Mouse (Mus musculus) NIH3T3 (cell line): ENCODE results near the gene Tor4a.
A peak's percentile ranks its signal among the peaks of the same experiment; 100 is the strongest.

Experiments
- DNase-seq: peaks from one replicate; pipeline ENCODE4 v3.0.0-alpha.2; 2012; ENCODE audit warnings: low read depth

The Tor4a gene

DNA sequence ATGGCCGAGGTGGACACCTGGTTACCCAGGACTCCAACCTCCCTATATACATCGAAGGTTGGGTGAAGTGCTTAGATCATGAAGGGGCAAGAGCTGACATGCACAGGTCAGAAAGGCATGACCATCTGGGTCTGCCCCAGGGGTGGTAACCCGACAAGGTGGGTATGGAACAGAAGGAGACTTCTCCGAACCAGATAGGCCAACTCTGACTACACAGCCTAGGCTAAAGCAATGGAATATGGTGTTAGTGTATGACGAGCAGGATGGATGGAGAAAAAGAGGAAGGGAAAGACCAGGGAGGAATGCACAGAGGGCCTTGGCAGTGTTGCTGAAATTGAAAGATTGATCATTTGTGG is 10.1 kb downstream of the Tor4a start:
- no peak for DNase-seq

DNA sequence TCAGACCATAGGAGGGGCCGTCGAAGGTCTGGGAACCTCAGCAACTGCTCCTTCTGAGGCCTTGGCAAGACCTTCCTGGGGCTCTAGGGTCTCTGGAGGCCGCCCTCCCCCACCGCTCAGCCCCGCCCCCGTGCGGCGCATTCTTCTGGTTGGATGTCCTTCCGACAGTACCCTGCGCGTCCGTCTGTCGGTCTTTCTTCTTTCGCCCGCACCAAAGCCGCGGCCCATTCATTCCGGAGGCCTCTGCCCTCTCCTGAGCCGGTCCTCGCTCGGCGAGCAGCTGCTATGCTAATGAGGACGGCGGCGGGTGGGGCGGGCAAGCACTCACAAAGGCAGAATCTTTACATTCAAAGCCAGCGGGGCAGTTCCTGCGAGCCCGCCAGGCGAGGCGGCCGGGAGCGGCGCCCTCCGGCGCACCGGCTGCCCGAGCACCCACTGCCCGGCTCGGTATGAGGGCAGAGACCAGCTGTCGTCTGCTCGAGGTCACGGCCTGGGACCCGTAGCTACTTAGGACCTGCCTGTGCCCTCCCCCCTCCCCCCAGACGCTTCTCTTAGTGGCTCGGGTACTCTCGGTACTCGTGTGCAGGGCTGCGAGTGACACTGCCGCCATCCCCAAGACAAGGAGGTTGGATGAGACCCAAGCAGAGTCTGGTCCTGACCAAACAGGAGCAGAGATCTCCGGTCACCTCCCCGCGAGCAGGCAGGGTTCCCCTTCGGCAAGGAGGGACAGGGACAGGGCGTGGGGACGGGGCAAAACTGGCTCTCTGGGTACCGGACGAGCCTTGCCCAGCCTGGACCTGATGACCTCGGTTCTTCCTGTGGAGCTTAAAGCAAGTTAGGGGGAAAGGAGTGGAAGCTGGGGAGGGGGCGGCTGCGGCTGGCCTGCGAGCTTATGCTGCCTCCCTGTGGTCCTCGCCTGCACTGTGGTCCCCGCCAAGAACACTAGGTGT is 10.8 kb downstream of the Tor4a start:
- DNase-seq = no peak

DNA sequence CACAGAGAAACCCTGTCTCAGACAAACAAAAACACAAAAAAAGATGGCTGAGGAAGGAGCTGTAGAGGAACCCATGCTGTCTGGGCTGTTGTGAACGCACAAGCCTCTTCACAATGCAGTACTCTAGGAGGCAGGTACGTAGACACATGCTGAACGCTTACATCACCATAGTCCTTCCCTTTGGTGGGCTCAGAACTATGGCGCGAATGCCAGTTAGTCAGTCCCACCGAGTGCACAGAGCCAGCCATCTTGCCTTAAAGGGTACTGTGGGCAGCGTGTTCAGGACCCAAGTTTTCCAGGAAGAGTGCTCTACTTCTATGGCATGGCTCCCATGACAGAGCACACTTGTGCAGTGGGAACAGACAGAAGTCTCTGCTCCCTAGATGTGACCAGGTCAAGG is 12.2 kb downstream of the Tor4a start:
- DNase-seq = no peak

DNA sequence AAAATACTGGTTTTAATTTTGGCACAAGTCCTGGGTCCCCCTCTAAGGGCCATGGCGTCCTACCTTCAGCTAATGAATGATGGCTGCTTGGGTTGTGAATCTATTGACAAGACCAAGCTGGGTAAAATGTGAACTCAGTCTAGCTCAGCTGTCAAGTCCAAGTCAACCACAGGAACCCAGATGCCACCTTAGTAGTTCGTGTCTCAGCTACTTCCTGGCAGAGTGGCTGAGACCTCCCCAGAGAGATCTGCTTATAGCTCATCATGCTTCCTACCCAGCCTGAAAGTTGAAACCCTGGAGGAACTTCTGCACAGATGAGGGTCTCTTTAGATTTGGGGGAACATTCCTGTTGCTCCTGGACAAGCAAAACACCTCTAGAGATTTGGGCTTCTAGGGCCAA is 13.3 kb downstream of the Tor4a start:
- DNase-seq = no peak

DNA sequence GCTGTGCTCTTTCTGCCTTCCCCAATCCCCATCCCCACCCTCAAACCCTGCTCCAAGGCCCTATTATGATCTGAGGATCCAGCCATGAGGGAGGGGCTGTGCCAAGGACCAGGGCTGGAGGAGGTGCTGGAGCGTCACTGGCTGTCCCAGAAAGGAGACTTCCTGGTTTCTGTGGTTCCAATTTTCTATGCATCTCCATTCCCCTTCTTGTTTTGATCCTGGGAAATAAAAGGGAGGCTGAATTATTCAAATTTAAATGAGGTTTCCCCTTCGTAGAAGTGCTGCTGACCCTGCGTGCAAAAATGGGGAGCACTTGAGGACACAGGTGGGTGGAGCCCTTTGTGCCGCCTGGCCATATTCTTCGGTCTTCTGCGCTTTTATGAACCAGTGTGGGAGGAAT is 14.0 kb downstream of the Tor4a start:
- no peak for DNase-seq

DNA sequence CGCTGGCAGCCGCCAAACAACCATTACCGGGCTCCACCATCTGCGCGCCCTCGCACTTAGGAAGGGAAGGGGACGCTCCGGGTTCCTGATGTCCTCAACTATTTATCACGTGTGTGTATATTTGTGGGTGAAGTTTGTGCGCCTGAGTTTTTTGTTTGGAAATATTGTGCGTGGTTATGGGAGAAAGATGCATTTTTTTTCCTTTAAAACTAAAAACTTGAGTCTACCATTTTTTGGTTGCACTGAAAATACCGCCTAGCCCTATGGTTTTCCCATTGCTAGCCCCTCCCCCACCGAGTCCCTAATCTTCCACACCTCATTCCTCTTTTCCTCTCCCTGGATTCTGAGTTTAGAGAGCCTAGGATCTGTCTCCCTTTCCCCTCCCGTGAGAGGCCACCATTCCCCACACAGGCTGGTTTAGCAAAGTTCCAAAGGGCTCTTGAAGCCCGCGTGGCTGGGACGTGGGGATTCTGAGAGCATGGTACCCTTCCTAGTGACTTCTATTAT is 14.7 kb downstream of the Tor4a start:
- DNase-seq = no peak

DNA sequence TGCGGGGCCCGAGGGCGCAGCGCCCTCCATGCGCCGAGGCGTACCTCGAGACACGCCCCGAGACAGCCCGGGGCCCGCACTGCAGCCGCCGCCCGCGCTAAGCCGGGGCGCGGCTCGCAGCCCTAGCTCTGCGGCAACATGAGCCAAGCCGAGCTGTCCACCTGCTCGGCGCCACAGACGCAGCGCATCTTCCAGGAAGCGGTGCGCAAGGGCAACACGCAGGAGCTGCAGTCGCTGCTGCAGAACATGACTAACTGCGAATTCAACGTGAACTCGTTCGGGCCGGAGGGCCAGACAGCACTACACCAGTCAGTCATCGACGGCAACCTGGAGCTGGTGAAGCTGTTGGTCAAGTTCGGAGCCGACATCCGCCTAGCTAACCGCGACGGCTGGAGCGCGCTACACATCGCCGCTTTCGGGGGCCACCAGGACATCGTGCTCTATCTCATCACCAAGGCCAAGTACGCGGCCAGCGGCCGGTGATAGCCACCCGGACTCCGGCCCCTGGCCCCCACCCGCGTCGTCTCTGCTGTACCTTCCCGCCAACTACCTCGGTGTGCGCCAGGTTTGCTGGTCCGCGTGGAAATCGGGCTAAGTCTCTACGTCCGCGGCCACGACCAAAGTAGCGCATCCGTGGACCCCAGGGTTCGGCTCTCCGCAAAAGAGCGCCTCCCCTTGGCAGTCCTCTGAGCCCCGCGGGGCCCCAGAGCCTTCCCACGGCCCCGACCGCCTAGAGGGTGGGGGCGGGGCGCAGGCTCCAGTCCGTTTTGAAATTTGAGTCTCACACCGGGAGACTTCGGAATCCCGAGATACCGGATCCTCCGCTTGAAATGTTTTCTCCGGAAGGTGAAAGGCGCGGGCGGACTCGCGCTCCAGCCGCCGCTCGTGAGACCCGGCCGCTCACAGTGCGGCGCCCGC is 15.5 kb downstream of the Tor4a start:
- DNase-seq = no peak

DNA sequence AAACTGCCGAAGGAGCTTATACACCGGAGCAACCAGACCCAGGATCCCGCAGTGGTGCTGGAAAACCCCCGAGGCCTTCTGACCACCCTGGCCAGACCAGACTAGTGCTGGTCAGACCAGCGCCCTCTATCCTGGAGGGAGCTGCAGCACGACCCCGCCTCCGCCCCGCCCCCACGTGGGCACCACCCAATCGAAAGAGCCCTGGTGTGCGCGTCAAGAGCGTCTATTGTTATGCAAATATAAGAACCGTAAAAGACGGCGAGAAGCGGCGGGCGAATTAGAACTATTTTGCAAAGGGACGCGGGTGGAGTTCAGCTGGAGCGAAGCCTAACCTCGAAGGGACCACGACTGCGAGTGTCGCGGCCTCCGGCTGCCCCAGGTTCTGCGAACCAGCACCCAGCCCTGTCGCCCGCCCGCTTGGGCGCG is 16.2 kb downstream of the Tor4a start, which contains the start of gene Nrarp:
Gene Nrarp (plus strand): TSS at position 281 of the 426 bp plus-strand sequence.
- DNase-seq = no peak

DNA sequence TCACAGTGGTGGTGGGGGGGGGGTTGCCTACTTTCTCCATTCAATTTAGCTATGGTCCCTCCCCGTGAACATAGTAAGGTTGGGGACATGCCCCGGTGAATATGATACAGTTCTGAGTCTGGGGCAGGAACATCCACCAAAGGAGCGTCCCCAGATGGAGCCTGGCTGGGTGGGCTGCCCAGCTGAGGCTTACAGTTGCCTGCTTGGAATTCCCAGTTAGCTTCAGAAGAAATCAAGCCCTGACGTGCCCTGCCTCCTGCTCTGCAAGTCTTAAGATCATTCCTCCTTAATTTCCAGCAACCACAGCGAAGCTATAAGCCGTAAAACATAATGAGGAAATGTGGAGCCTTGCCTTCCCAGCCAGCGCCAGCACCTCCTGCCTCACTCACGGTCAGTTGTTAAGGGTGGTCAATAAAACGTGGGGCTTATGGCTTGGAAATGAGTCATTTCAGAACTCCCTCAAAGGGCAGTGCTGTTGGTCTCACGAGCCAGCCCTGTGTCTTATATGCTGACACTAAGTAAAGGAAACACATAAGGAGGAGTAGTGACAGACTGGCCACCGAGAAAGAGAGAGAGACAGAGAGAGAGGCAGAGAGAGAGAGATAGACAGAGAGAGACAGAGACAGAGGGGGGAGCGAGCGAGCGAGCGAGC is 17.0 kb downstream of the Tor4a start:
- no peak for DNase-seq

DNA sequence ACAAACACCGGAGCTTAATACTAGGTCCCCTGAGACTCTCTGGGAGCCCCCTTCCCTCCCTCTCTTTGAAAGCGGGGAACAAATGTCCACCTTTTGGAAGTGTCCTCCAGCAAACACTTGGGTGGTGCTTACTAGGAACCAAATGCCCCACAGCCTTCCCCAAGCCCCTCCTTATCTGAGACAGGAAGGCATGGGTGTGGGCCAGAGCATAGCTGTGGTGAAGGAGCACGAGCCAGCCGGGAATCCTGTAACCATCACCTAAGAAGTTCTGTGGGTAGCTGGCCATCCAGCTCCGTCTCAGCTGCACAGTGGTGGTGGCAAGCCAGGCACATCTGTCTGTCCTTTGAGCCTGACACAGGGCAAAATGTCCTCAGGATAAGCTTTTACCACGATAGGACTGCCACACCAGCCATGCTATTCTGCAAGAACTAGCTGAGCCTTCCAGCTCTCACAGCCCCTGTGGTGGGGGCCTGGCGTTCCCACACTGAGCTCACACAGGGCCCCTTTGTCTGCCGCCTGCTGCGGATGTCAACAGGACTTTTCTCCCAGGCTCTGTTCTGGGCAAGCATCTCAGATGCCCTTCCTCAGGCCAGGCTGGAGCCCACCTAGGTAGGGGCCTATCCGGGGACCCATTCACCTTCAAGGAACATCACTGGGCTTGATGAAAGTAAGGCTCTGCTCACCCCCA is 18.3 kb downstream of the Tor4a start:
- DNase-seq = no peak

DNA sequence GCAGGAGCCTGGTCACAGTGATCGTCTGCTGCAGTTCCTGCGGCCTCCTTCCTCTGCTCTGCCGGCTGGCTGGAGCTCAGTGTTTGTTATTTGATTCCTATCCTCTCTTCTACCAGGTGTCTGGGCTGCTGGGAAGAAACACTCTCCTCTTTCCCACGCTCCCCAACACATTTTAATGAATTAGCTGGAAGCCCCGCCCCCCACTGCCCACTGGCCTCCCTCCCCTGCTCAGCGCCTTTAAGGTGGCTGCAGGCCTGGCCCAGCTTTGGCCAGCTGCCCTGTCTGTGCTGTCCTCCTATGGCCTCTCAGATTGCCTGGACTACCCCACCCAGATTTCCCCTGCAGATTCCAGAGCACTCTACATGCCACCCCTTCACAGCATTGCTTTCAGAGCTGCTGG is 19.0 kb downstream of the Tor4a start:
- peak; percentile 39 for DNase-seq

DNA sequence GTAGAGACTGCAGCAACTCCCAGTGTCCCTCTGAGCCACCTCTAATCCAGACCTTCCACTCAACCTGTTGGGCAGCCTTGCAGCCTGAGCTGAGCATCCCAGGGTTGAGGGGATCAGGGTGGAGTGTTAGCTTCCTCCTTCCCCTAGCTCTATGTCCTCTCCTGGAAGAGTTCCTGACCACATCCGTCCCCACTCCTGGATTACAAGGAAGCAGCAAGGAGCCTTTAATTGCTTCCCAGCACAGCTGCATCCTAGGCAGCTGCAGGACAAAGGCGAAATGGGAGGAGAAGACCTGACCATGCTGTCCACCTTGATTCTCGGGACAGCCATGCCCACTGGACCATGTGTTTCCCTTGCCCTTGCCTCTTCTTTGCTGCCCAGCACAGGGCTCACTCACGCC is 19.6 kb downstream of the Tor4a start:
- DNase-seq = no peak

DNA sequence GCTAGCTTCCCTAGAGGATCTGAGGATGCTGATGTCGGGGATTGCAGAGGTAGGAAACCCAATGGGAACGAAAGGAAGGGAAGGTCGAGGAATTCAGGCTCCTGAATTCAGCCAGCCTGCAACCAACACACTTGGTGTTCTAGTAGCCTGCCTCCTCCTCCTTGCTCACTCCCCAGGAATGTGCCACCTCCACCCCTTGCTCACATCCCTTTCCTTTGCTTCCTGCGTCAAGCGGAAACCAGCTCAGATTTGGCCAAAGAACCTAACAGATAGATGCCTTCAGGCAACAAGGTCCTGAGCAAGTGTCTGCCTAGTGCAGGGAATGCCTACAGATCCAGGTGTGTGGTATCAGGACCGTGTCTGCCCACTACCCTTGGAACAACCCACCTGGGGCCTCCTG is 20.1 kb downstream of the Tor4a start:
- peak; percentile 49 for DNase-seq

DNA sequence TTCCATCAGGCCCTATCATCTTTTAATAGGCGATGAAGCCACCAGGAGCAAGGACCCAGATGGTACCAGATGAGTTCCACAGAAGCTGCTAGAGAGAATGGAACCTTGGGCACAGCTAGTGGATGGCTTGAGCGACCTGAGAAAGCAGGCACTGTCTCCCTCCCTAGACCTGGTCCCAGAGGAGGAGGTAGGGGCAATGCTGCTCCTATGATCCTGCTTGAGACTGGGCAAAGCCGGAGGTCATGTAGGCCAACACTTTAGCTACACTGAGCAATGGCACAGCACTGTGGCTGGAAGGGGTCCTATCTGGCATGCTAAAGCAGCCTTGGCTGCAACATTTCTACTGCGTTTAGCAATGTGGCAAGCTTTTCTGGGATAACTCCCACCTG is 21.0 kb downstream of the Tor4a start:
- no peak for DNase-seq

DNA sequence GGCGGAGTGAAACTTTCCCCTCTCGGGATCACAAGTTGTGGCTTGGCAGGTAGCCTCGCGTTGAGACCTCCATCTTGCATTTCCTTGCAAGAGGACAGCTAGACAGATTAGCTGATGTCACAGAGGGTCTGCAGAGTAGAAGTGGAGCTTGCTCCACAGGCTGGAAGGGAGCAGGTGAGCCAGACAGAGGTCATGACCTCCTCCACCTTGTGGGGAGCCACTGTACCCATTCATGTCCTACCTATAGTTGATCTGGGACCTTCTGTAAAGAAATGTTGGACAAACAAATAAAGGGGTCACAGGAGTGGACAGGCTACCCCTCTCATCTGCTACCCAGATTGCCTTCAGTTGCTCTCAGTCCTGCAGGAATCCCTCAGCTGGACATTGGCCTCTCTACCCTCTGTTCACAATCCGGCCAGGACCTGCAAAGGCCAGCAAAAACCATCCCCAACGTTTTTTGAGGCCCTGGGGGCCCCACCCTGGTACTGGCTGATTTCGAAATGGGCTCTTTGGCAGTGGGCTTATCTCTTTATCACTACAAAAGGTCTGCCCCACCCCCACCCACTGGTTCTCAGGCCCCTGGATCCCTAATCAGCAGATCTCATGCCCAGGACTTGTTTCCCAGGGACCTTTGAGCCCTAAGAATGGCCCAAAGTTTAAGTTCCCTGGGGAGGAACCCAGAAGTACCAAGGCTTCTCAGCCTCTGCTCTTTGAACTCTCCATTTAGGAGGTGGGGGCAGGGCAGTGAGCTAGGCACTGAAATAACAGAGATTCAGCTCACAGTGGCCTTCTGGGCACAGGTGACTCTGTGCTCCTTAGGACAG is 21.6 kb downstream of the Tor4a start:
- DNase-seq = no peak

DNA sequence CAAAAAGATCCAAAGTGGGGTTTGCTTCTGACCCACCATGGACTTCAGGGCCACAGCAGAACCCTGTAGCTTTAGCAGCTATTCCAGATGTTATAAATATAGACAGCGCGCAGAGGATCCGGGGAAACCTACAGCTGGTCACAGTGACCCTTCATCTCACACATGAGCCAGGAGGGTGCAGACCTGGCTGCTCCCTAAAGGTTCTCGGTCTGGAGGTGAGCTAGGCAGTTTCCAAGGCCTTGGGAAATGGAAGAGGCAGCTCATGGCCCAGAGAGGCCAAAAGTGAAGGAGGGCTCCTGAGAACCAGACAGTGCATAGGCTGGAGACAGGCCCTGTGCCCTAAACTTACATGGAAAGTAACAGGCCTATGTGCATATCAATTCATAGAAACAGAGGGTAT is 22.9 kb downstream of the Tor4a start:
- DNase-seq = no peak

DNA sequence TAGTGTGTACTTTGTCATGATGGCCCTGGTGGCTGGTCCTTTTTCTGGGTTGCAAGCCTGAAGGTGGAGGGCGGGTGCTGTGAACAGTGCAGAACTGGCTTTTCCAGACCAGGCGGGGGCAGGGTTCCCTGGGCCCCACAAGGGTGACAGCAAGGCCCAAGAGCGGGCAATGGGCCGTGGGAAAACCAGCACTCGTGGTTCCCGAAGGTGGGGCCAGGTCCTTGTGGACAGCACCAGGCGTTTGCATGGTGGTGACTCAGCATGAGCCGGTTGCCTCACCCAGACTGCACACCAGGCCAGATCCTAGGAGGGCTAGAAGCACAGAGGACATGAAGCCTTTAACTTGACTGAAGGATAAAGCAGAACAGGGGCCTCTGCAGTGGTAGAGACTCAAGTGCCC is 24.1 kb downstream of the Tor4a start:
- peak; percentile 77 for DNase-seq

DNA sequence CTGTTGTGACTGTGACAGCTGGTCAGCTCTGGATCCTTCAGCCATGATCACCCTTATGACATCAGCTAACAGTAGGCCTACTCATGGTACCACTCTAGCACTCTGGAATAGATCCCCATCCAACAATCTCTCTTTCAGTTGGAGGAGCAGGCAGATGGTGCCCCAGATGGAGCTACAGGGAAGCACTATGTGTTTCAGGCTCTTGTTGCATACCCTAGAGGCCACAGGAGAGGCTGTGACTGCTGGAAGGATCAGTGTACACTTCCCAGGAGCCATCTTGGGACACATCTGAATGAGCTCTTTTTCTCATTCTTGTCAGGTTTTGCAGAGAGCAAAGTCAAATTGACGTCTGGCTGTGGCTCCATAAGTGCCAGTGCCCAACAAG is 24.9 kb downstream of the Tor4a start:
- DNase-seq = no peak

DNA sequence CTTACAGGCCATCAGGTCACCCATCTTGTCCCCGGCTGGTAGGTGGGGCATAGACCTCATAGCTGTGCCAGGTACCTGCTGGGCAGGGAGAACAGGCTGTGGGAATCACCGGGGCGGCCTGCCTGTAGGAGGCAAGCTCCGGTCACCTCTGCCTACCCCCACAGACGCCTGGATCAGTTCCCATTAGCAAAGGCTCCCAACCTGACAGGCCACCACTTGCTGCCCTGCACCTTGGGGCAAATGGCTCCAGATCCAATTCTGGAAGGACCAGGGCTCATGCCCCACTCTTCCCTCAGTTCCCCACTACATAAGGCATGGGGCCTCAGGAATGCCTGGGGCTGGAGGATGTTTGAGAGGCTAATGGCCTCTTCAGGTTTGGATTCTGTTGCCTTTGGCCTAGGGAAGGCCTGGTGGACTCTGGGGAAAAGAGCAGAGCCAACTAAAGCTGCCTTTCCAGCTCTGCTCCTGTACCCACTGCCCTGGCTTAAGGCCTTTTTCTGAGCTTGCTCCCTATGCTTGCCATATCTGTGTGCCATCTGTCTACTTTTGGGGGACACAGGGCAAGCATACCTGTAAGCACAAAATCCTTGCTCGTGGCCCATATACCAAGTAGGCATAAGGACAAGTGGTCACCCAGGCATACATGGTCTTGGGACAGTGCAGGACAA is 25.5 kb downstream of the Tor4a start:
- no peak for DNase-seq
